Mouse (Mus musculus): ENCODE measurements around the gene Sccpdh. TPM values are rescaled to one million over a fixed set of nuclear protein-coding genes. Genes with fewer than 3 reads are reported as not detected.
A peak's percentile ranks its signal among the peaks of the same experiment; 100 is the strongest.
"Not testable (repeated sequence)": the region's sequence is repeated elsewhere in the genome, so short reads cannot be mapped to it uniquely, and the experiment has no call there.

The Sccpdh gene
- polyA plus RNA-seq, 1 experiment, result 6.8 TPM

DNA sequence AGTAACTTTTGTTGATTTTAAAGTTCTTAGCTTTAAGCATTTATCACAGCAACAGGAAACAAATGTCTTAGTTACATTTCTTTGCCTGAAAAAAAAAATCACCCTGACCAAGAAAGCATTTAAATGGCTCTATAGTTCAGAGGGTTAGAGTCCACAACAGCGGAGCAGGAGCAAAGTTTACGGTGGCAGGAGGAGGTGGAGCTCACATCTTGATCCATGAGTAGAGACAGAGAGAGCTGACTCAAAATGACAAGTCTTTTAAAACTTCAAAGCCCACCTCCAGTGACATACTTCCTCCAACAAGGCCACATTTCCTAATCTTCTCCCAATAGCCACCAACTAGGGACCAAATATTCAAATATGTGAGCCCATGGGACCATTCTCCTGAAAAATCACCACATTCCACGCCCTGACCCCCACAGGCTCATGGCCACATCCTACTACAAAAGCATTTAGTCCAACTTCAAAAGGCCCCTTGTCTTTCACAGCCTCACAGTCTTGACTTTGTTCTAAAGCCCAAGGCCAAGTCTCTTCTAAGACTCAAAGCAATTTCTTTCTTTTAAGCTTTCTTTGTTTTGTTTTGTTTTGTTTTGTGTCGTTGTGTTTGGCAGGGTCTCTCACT is 3.6 kb upstream of the Sccpdh start:
- H3K27ac ChIP-seq (ENCODE audit: insufficient read depth, low read depth, low read length), result no peak overlapping the region
- no peak for TF ChIP-seq CTCF (IDR thresholded peaks at IDR 0.05; ENCODE audit: low read depth, low read length)
- TF ChIP-seq POLR2A (IDR thresholded peaks at IDR 0.05; ENCODE audit: borderline replicate concordance, low read depth, low read length), result no peak
- H3K4me1 ChIP-seq (ENCODE audit: control insufficient read depth, insufficient read depth, low read length), result no peaks in the 10 kb centered on the region
- no peak overlapping the region for H3K4me3 ChIP-seq (ENCODE audit: insufficient read depth, low read length)

DNA sequence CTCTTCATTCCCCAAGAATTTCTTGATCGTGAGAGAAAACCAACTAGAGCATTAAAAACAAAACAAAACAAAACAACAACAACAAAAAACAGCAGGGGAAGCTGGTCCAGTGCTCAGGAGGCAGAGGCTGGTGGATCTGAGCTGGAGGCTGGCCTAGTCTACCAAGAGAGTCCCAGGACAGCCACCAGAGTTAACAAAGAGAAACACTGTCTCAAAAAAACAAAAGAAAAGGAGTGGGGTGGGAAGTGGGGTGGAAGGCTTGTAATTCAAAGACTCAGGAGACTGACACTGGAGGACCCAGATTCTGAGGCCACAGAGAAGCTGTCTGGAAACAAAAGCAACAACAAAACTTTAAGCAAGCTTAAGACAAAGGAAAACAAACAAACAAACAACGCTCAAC is 1.0 kb upstream of the Sccpdh start:
- H3K4me1 ChIP-seq (ENCODE audit: control insufficient read depth, insufficient read depth, low read length), result no peaks in the 10 kb centered on the region
- H3K27ac ChIP-seq (ENCODE audit: insufficient read depth, low read depth, low read length), result no peak overlapping the region
- H3K4me3 ChIP-seq (ENCODE audit: insufficient read depth, low read length), result no peak overlapping the region
- TF ChIP-seq POLR2A (IDR thresholded peaks at IDR 0.05; ENCODE audit: borderline replicate concordance, low read depth, low read length) (no peak), CTCF (IDR thresholded peaks at IDR 0.05; ENCODE audit: low read depth, low read length) (no peak)

DNA sequence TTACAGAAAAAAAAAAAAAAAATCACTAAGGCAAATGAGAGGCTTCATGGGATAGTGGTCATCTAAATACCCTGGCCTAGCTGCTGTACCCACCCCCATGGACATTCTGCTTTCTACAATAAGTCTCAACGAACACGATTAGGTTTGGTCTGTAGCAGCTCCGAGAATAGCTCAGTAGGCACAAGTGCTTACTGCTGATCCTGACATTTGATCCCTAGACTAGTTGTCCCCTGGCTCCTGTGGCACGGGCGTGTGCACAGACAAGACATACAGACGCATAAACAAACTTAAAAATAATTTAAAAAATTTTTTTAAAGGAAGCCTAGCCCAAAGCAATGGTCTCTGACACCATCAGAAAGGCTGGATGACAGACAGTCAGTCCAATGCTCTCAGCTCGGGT is 560 bp upstream of the Sccpdh start:
- TF ChIP-seq POLR2A (IDR thresholded peaks at IDR 0.05; ENCODE audit: borderline replicate concordance, low read depth, low read length), result no peak
- no peak for TF ChIP-seq CTCF (IDR thresholded peaks at IDR 0.05; ENCODE audit: low read depth, low read length)
- Histone ChIP-seq H3K4me1 (ENCODE audit: control insufficient read depth, insufficient read depth, low read length) (no peaks in the 10 kb centered on the region), H3K4me3 (ENCODE audit: insufficient read depth, low read length) (peak overlapping the region; percentile 77), H3K27ac (ENCODE audit: insufficient read depth, low read depth, low read length) (no peak overlapping the region)

DNA sequence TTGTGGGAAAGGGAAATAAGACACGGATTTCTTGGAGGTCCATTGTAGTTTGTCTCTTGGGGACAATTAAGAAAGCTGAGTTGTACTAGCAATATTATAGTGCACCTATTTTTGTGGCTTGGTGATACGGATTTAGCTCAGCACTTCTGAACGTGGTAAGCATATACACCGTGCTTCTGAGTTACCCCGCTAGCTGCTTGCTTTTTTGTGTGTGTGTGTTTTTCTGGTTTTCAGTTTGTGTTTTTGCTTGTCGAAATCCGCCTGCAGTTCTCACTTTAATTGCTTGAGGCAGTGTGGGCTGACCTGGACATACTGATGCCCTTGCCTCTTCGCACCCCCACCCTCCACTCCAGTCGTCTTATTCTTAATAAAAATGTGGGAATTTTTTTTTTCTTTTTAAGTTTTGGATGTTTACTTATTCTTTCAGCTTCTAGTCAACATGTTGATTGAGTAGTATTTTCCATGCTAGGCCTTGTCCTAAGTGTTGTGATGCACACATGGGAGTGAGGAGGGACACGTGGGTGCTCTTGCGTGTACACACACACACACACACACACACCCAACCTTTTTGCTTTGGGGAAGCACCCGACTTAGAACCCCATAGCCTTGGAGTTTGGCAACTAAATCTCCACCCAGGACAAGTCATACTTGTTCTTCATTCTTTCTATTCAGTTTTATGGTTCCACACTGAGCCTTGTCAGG is 977 bp downstream of the Sccpdh start:
- TF ChIP-seq CTCF (IDR thresholded peaks at IDR 0.05; ENCODE audit: low read depth, low read length) (no peak), POLR2A (IDR thresholded peaks at IDR 0.05; ENCODE audit: borderline replicate concordance, low read depth, low read length) (no peak)
- Histone ChIP-seq H3K4me1 (ENCODE audit: control insufficient read depth, insufficient read depth, low read length) (no peaks in the 10 kb centered on the region), H3K4me3 (ENCODE audit: insufficient read depth, low read length) (peak overlapping the region; percentile 77), H3K27ac (ENCODE audit: insufficient read depth, low read depth, low read length) (no peak overlapping the region)

DNA sequence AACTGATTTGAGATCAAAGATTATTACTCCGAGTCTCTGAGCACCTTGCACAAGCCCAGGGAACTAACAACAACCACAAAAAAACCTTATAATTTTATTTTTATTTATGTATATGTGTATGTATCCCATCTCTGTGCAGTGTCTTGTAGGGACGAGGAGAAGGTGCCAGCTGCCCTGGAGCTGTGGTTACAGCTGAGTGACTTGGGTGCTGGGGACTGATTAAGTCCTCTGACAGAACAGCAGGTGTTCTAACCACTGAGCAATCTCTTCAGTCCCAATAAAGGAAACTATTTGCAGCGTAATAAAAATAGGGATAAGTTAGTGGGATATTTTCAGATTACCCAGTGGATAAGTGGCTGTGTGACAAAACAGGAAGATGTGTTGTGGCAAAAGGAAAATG is 6.3 kb downstream of the Sccpdh start:
- TF ChIP-seq CTCF (IDR thresholded peaks at IDR 0.05; ENCODE audit: low read depth, low read length) (no peak), POLR2A (IDR thresholded peaks at IDR 0.05; ENCODE audit: borderline replicate concordance, low read depth, low read length) (no peak)

DNA sequence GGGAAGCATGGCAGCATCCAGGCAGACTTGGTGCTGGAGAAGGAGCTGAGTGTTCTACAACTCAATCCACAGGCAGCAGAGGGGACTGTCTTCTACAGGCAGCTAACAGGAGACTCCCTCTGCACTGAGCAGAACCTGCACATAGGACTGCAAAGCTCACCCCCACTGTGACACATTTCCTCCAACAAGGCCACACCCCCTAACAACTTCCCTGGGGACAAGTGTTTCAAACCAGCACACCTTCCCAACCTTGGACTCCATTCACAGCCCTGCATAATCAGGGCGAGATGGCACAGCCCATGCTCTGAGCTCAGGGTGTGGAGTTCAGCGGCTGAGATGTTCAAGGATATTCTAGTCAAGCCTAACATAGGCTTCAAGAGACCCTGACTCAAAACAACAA is 9.0 kb downstream of the Sccpdh start:
- Histone ChIP-seq H3K4me1 (ENCODE audit: control insufficient read depth, insufficient read depth, low read length) (peaks cover 6% of the 10 kb centered on the region), H3K4me3 (ENCODE audit: insufficient read depth, low read length) (no peak overlapping the region), H3K27ac (ENCODE audit: insufficient read depth, low read depth, low read length) (no peak overlapping the region)
- no peak for TF ChIP-seq POLR2A (IDR thresholded peaks at IDR 0.05; ENCODE audit: borderline replicate concordance, low read depth, low read length)
- no peak for TF ChIP-seq CTCF (IDR thresholded peaks at IDR 0.05; ENCODE audit: low read depth, low read length)

More for the DNA sequence above, 6.3 kb downstream of the Sccpdh start:
- Histone ChIP-seq H3K4me1 (ENCODE audit: control insufficient read depth, insufficient read depth, low read length) (peaks cover 6% of the 10 kb centered on the region), H3K4me3 (ENCODE audit: insufficient read depth, low read length) (no peak overlapping the region), H3K27ac (ENCODE audit: insufficient read depth, low read depth, low read length) (no peak overlapping the region)

DNA sequence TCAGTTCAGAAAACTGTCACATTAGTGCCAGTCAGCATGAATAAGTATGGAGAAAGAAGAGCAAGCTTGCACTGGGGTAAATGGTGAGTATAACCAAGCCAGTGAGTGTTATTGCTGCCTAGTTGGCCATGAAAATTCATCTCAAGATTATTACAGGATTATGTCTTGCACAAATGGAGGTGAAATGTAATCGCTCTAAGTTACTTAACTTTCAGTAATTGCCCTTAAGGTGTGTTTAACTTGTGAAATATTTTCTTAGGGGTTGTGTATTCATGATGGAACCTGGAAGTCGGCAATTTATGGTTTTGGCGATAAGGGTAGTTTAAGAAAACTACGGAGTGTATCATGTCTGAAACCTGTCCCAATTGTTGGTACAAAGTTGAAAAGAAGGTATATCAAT is 11.3 kb downstream of the Sccpdh start:
- Histone ChIP-seq H3K4me1 (ENCODE audit: control insufficient read depth, insufficient read depth, low read length) (peaks cover 6% of the 10 kb centered on the region), H3K4me3 (ENCODE audit: insufficient read depth, low read length) (no peak overlapping the region)
- TF ChIP-seq POLR2A (IDR thresholded peaks at IDR 0.05; ENCODE audit: borderline replicate concordance, low read depth, low read length) (no peak), CTCF (IDR thresholded peaks at IDR 0.05; ENCODE audit: low read depth, low read length) (no peak)

DNA sequence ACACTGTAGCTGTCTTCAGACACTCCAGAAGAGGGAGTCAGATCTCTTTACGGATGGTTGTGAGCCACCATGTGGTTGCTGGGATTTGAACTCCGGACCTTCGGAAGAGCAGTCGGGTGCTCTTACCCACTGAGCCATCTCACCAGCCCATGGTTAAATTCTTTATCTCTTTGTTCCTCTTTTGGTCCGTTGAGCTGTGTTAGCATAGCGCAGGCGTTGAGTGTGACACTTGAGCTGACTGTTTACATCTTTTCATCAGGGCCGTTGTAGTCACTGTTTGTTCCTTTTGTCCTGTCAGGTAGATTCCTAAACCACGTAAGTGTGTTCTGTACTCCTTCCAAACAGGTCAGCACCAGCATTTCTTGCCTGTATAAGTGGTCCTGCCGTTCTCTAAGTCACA is 14.7 kb downstream of the Sccpdh start:
- H3K27ac ChIP-seq (ENCODE audit: insufficient read depth, low read depth, low read length); H3K4me1 ChIP-seq (ENCODE audit: control insufficient read depth, insufficient read depth, low read length): not testable (repeated sequence)

More for the DNA sequence above, 11.3 kb downstream of the Sccpdh start:
- no peak overlapping the region for H3K27ac ChIP-seq (ENCODE audit: insufficient read depth, low read depth, low read length)

DNA sequence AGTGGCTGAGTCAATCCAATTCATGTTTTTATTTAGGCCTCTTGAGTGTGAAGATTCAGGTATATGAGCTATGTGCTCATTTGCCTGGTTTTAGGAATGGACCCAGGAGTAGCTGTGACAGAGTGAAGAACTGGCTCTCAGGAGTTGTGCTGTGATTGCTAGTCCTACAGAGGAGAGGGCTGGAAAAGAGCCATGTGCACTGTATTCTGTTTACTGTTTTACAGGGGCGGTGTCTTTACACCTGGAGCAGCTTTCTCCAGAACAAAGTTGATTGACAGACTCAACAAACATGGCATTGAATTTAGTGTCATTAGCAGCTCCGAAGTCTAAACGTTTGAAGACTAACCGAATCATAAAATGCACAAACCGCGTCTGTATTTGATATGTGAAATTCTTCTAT is 18.3 kb downstream of the Sccpdh start:
- TF ChIP-seq POLR2A (IDR thresholded peaks at IDR 0.05; ENCODE audit: borderline replicate concordance, low read depth, low read length) (no peak), CTCF (IDR thresholded peaks at IDR 0.05; ENCODE audit: low read depth, low read length) (no peak)
- no peaks in the 10 kb centered on the region for H3K4me1 ChIP-seq (ENCODE audit: control insufficient read depth, insufficient read depth, low read length)
- H3K27ac ChIP-seq (ENCODE audit: insufficient read depth, low read depth, low read length), result no peak overlapping the region
- no peak overlapping the region for H3K4me3 ChIP-seq (ENCODE audit: insufficient read depth, low read length)

More for the DNA sequence above, 14.7 kb downstream of the Sccpdh start:
- H3K4me3 ChIP-seq (ENCODE audit: insufficient read depth, low read length), result not testable (repeated sequence)

DNA sequence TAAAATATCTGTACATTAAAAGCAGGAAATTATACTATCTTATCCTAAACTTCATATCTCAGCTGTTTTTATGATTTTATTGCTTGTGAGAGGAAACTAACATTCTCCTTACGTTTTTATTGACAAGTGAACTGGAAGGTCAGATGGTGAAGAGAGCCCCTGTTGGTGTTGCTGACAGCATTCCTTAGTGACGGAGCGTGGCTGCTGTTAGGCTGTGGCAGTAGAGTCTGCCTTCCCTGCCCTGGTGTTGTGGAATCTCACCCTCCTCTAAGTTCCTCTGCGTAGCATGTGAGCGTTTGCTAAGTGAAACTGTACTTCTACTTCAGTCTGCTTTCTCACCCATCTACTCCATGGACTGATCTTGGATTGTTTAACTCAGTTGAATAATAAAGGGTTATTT is 18.8 kb downstream of the Sccpdh start:
- H3K27ac ChIP-seq (ENCODE audit: insufficient read depth, low read depth, low read length), result no peak overlapping the region
- no peak for TF ChIP-seq CTCF (IDR thresholded peaks at IDR 0.05; ENCODE audit: low read depth, low read length)
- no peak for TF ChIP-seq POLR2A (IDR thresholded peaks at IDR 0.05; ENCODE audit: borderline replicate concordance, low read depth, low read length)
- H3K4me3 ChIP-seq (ENCODE audit: insufficient read depth, low read length), result no peak overlapping the region
- no peaks in the 10 kb centered on the region for H3K4me1 ChIP-seq (ENCODE audit: control insufficient read depth, insufficient read depth, low read length)
